Mouse (Mus musculus) hindbrain, embryonic 13.5 days (tissue): Measurements from ENCODE around the gene Kcnt1. TPM values are rescaled to one million over a fixed set of nuclear protein-coding genes. Genes with fewer than 3 reads are reported as not detected.
"Not testable (repeated sequence)": the region's sequence is repeated elsewhere in the genome, so short reads cannot be mapped to it uniquely, and the experiment has no call there.

Experiments used
- ATAC-seq: fragments of 200-750 bp; cut with Nextera tagmentation; 2 replicates; pipeline ENCODE4 v1.8.0; 2017; ENCODE audit warnings: moderate TSS enrichment; ENCODE audit not compliant: low FRiP score
- H3K27ac ChIP-seq: fragments of 300-500 bp; sonication (generic); 2 replicates; pipeline ENCODE4 v1.5.1; 2015; ENCODE audit warnings: inconsistent platforms, mild to moderate bottlenecking, moderate library complexity
- H3K27me3 ChIP-seq: fragments of 300-500 bp; sonication (generic); 2 replicates; pipeline ENCODE4 v1.6.1; 2015; ENCODE audit warnings: mild to moderate bottlenecking, inconsistent platforms
- H3K36me3 ChIP-seq: fragments of 300-500 bp; sonication (generic); 2 replicates; pipeline ENCODE4 v1.6.1; 2015; ENCODE audit warnings: mild to moderate bottlenecking, inconsistent platforms
- H3K4me1 ChIP-seq: fragments of 300-500 bp; sonication (generic); replicated peaks from 2 replicates; pipeline ENCODE4 v1.6.1; 2015; ENCODE audit warnings: inconsistent platforms
- H3K4me2 ChIP-seq: fragments of 300-500 bp; sonication (generic); 2 replicates; pipeline ENCODE4 v1.6.1; 2015; ENCODE audit warnings: inconsistent platforms, mild to moderate bottlenecking, moderate library complexity
- H3K4me3 ChIP-seq: fragments of 300-500 bp; sonication (generic); 2 replicates; pipeline ENCODE4 v1.5.1; 2015; ENCODE audit warnings: mild to moderate bottlenecking, inconsistent platforms
- H3K9ac ChIP-seq: fragments of 300-500 bp; sonication (generic); 2 replicates; pipeline ENCODE4 v1.6.1; 2015; ENCODE audit warnings: mild to moderate bottlenecking, inconsistent platforms
- H3K9me3 ChIP-seq: fragments of 300-500 bp; sonication (generic); 2 replicates; pipeline ENCODE4 v1.6.1; 2016; ENCODE audit warnings: inconsistent platforms
- WGBS: fragments of 180-500 bp; shearing (Covaris S2); methylation state at CpG from one replicate; pipeline ENCODE4 v1.1.7; 2015; 5-methylcytosine and 5-hydroxymethylcytosine counted together
- polyA plus RNA-seq: library from polyadenylated mRNA; unstranded; fragments of >200 nt; fragmentation: Nextera tagmentation; extraction: Ambion mirVana; gene quantifications from 2 replicates; pipeline ENCODE4 v1.2.1, GENCODE M21; 2015

The Kcnt1 gene
- polyA plus RNA-seq: 11.1 TPM in 2 replicates

- WGBS: under 1% methylated on average over 45 of the region's 53 CpGs
- Histone ChIP-seq H3K27me3 (peaks cover 43% of the 10 kb centered on the region), H3K27ac (no peak within 1 kb of the TSS), H3K4me3 (peak within 1 kb of the TSS; percentile 57), H3K36me3 (no peaks in the 10 kb centered on the region), H3K9me3 (no peaks in the 10 kb centered on the region), H3K9ac (peak within 1 kb of the TSS; percentile 74), H3K4me1 (peaks cover 44% of the 10 kb centered on the region), H3K4me2 (peak within 1 kb of the TSS; percentile 97)
- peak; percentile 62; the same call in 1 of the 2 replicates for ATAC-seq
Measured at GRCm38 (mm10) chr2:25863337-25864131, at the start of gene Kcnt1. Gene Kcnt1 (plus strand): TSS chr2:25863734.

GRCm38 (mm10) chr2:25815748-25816147 lies 47.8 kb upstream of the Kcnt1 start, which contains the start of gene Glt6d1:
Gene Glt6d1 (minus strand): TSS chr2:25815848.
- not testable (repeated sequence) for H3K4me2 ChIP-seq, ATAC-seq, H3K9me3 ChIP-seq, H3K9ac ChIP-seq, H3K27me3 ChIP-seq, H3K4me1 ChIP-seq, H3K36me3 ChIP-seq, H3K27ac ChIP-seq, H3K4me3 ChIP-seq
- WGBS: 82% methylated on average over 1 of the region's 1 CpGs

- no peak within 1 kb of the TSS for H3K27ac ChIP-seq
- no peak within 1 kb of the TSS for H3K4me2 ChIP-seq
- H3K4me1 ChIP-seq: no peaks in the 10 kb centered on the region
- H3K27me3 ChIP-seq: no peaks in the 10 kb centered on the region
- 83% methylated on average over 1 of the region's 1 CpGs for WGBS
- H3K9me3 ChIP-seq: no peaks in the 10 kb centered on the region
- no peak within 1 kb of the TSS for H3K4me3 ChIP-seq
- ATAC-seq: no peak
- H3K9ac ChIP-seq: no peak within 1 kb of the TSS
- H3K36me3 ChIP-seq: no peaks in the 10 kb centered on the region
Measured at GRCm38 (mm10) chr2:25822806-25823205, 40.7 kb upstream of the Kcnt1 start, which contains the start of gene Lcn9. Gene Lcn9 (plus strand): TSS chr2:25823153.

GRCm38 (mm10) chr2:25824751-25825150 lies 38.8 kb upstream of the Kcnt1 start:
- no peak for ATAC-seq
- no peaks in the 10 kb centered on the region for H3K27me3 ChIP-seq
- H3K36me3 ChIP-seq: no peaks in the 10 kb centered on the region
- H3K9ac ChIP-seq: no peak overlapping the region
- no peak overlapping the region for H3K4me2 ChIP-seq
- 87% methylated on average over 3 of the region's 3 CpGs for WGBS
- H3K27ac ChIP-seq: no peak overlapping the region
- no peak overlapping the region for H3K4me3 ChIP-seq
- H3K4me1 ChIP-seq: no peaks in the 10 kb centered on the region
- H3K9me3 ChIP-seq: no peaks in the 10 kb centered on the region

GRCm38 (mm10) chr2:25828344-25828947 lies 35.1 kb upstream of the Kcnt1 start:
- Histone ChIP-seq H3K4me3 (no peak overlapping the region), H3K4me2 (no peak overlapping the region), H3K4me1 (no peaks in the 10 kb centered on the region), H3K27ac (no peak overlapping the region), H3K27me3 (no peaks in the 10 kb centered on the region), H3K9me3 (no peaks in the 10 kb centered on the region), H3K36me3 (no peaks in the 10 kb centered on the region), H3K9ac (no peak overlapping the region)
- 83% methylated on average over 8 of the region's 8 CpGs for WGBS
- no peak for ATAC-seq

GRCm38 (mm10) chr2:25830786-25831185 lies 32.7 kb upstream of the Kcnt1 start:
- Histone ChIP-seq H3K9me3 (no peaks in the 10 kb centered on the region), H3K36me3 (no peaks in the 10 kb centered on the region), H3K4me1 (no peaks in the 10 kb centered on the region), H3K4me2 (no peak overlapping the region), H3K9ac (no peak overlapping the region), H3K4me3 (no peak overlapping the region), H3K27me3 (no peaks in the 10 kb centered on the region), H3K27ac (no peak overlapping the region)
- ATAC-seq: no peak
- WGBS: 100% methylated on average over 3 of the region's 3 CpGs

- ATAC-seq: peak; percentile 73; the same call in 1 of the 2 replicates
- Histone ChIP-seq H3K36me3 (no peaks in the 10 kb centered on the region), H3K4me2 (no peak overlapping the region), H3K9me3 (no peaks in the 10 kb centered on the region), H3K4me1 (no peaks in the 10 kb centered on the region), H3K27ac (no peak overlapping the region), H3K27me3 (no peaks in the 10 kb centered on the region), H3K4me3 (no peak overlapping the region), H3K9ac (no peak overlapping the region)
- WGBS: 50% methylated on average over 5 of the region's 5 CpGs
Measured at GRCm38 (mm10) chr2:25836291-25836690, 27.2 kb upstream of the Kcnt1 start.

- no peak overlapping the region for H3K4me2 ChIP-seq
- H3K27me3 ChIP-seq: no peaks in the 10 kb centered on the region
- no peaks in the 10 kb centered on the region for H3K9me3 ChIP-seq
- H3K27ac ChIP-seq: no peak overlapping the region
- H3K4me3 ChIP-seq: no peak overlapping the region
- H3K4me1 ChIP-seq: no peaks in the 10 kb centered on the region
- no peak for ATAC-seq
- no peak overlapping the region for H3K9ac ChIP-seq
- 73% methylated on average over 4 of the region's 4 CpGs for WGBS
- H3K36me3 ChIP-seq: no peaks in the 10 kb centered on the region
Measured at GRCm38 (mm10) chr2:25842161-25842560, 21.4 kb upstream of the Kcnt1 start.

GRCm38 (mm10) chr2:25842758-25843157 lies 20.8 kb upstream of the Kcnt1 start:
- 70% methylated on average over 1 of the region's 1 CpGs for WGBS
- Histone ChIP-seq H3K4me2 (no peak overlapping the region), H3K9ac (no peak overlapping the region), H3K4me3 (no peak overlapping the region), H3K9me3 (no peaks in the 10 kb centered on the region), H3K4me1 (no peaks in the 10 kb centered on the region), H3K36me3 (no peaks in the 10 kb centered on the region), H3K27ac (no peak overlapping the region), H3K27me3 (no peaks in the 10 kb centered on the region)
- ATAC-seq: no peak

GRCm38 (mm10) chr2:25844097-25844496 lies 19.4 kb upstream of the Kcnt1 start:
- WGBS: 85% methylated on average over 3 of the region's 3 CpGs
- H3K27ac ChIP-seq: no peak overlapping the region
- H3K9me3 ChIP-seq: no peaks in the 10 kb centered on the region
- no peaks in the 10 kb centered on the region for H3K27me3 ChIP-seq
- H3K4me3 ChIP-seq: no peak overlapping the region
- H3K9ac ChIP-seq: no peak overlapping the region
- no peak overlapping the region for H3K4me2 ChIP-seq
- no peaks in the 10 kb centered on the region for H3K4me1 ChIP-seq
- H3K36me3 ChIP-seq: no peaks in the 10 kb centered on the region
- ATAC-seq: no peak

- Histone ChIP-seq H3K4me2 (no peak overlapping the region), H3K27ac (no peak overlapping the region), H3K9ac (no peak overlapping the region), H3K27me3 (no peaks in the 10 kb centered on the region), H3K36me3 (no peaks in the 10 kb centered on the region), H3K9me3 (no peaks in the 10 kb centered on the region), H3K4me1 (no peaks in the 10 kb centered on the region; the same call in 1 of the 2 replicates), H3K4me3 (no peak overlapping the region)
- 87% methylated on average over 8 of the region's 8 CpGs for WGBS
- no peak for ATAC-seq
Measured at GRCm38 (mm10) chr2:25846516-25846915, 17.0 kb upstream of the Kcnt1 start.

GRCm38 (mm10) chr2:25847226-25847625 lies 16.3 kb upstream of the Kcnt1 start, which contains the start of gene Sohlh1:
Gene Sohlh1 (minus strand): TSS chr2:25847248.
- H3K9ac ChIP-seq: no peak within 1 kb of the TSS
- H3K4me2 ChIP-seq: no peak within 1 kb of the TSS
- H3K27ac ChIP-seq: no peak within 1 kb of the TSS
- no peaks in the 10 kb centered on the region for H3K9me3 ChIP-seq
- no peak within 1 kb of the TSS for H3K4me3 ChIP-seq
- H3K36me3 ChIP-seq: no peaks in the 10 kb centered on the region
- no peaks in the 10 kb centered on the region for H3K27me3 ChIP-seq
- WGBS: 86% methylated on average over 15 of the region's 16 CpGs
- H3K4me1 ChIP-seq: no peaks in the 10 kb centered on the region; the same call in 1 of the 2 replicates
- ATAC-seq: no peak
